Mouse (Mus musculus): ENCODE data around the gene Glcci1.

Gene Glcci1

GRCm38 (mm10) chr6:8551155-8551554 lies 41.8 kb downstream of the Glcci1 start:
- no peak for DNase-seq (ENCODE audit: low spot score in 2 of 2)

GRCm38 (mm10) chr6:8556849-8557571 lies 47.6 kb downstream of the Glcci1 start:
- DNase-seq (ENCODE audit: low spot score in 2 of 2), result no peak

- DNase-seq (ENCODE audit: low spot score in 2 of 2), result no peak
Observed at GRCm38 (mm10) chr6:8560682-8561081, 51.3 kb downstream of the Glcci1 start.

GRCm38 (mm10) chr6:8582377-8582776 lies 73.0 kb downstream of the Glcci1 start:
- DNase-seq (ENCODE audit: low spot score in 2 of 2), result no peak

GRCm38 (mm10) chr6:8583892-8584291 lies 74.5 kb downstream of the Glcci1 start:
- no peak for DNase-seq (ENCODE audit: low spot score in 2 of 2)

GRCm38 (mm10) chr6:8591665-8592064 lies 82.3 kb downstream of the Glcci1 start:
- DNase-seq (ENCODE audit: low spot score in 2 of 2), result no peak

GRCm38 (mm10) chr6:8617369-8617768 lies 108.0 kb downstream of the Glcci1 start:
- no peak for DNase-seq (ENCODE audit: low spot score in 2 of 2)

- no peak for DNase-seq (ENCODE audit: low spot score in 2 of 2)
Observed at GRCm38 (mm10) chr6:8619582-8620350, 110.4 kb downstream of the Glcci1 start.

GRCm38 (mm10) chr6:8623045-8623444 lies 113.6 kb downstream of the Glcci1 start:
- no peak for DNase-seq (ENCODE audit: low spot score in 2 of 2)

- DNase-seq (ENCODE audit: low spot score in 2 of 2), result no peak
Observed at GRCm38 (mm10) chr6:8628226-8628625, 118.8 kb downstream of the Glcci1 start.

GRCm38 (mm10) chr6:8628715-8629267 lies 119.4 kb downstream of the Glcci1 start:
- no peak for DNase-seq (ENCODE audit: low spot score in 2 of 2)

GRCm38 (mm10) chr6:8630531-8630930 lies 121.1 kb downstream of the Glcci1 start:
- DNase-seq (ENCODE audit: low spot score in 2 of 2), result no peak

GRCm38 (mm10) chr6:8631362-8631761 lies 122.0 kb downstream of the Glcci1 start:
- DNase-seq (ENCODE audit: low spot score in 2 of 2), result no peak

GRCm38 (mm10) chr6:8631986-8632632 lies 122.7 kb downstream of the Glcci1 start:
- DNase-seq (ENCODE audit: low spot score in 2 of 2), result no peak

GRCm38 (mm10) chr6:8632701-8633100 lies 123.3 kb downstream of the Glcci1 start:
- no peak for DNase-seq (ENCODE audit: low spot score in 2 of 2)

- DNase-seq (ENCODE audit: low spot score in 2 of 2), result no peak
Observed at GRCm38 (mm10) chr6:8638122-8638521, 128.7 kb downstream of the Glcci1 start.

GRCm38 (mm10) chr6:8638899-8639298 lies 129.5 kb downstream of the Glcci1 start:
- no peak for DNase-seq (ENCODE audit: low spot score in 2 of 2)

GRCm38 (mm10) chr6:8639526-8639925 lies 130.1 kb downstream of the Glcci1 start:
- no peak for DNase-seq (ENCODE audit: low spot score in 2 of 2)

GRCm38 (mm10) chr6:8640863-8641262 lies 131.5 kb downstream of the Glcci1 start:
- DNase-seq (ENCODE audit: low spot score in 2 of 2), result no peak

- DNase-seq (ENCODE audit: low spot score in 2 of 2), result no peak
Observed at GRCm38 (mm10) chr6:8644703-8645102, 135.3 kb downstream of the Glcci1 start.

- DNase-seq (ENCODE audit: low spot score in 2 of 2), result no peak
Observed at GRCm38 (mm10) chr6:8645708-8646107, 136.3 kb downstream of the Glcci1 start.
